Mouse (Mus musculus) hindbrain, embryonic 10.5 days (tissue): ENCODE measurements around the gene Nlrp4f. TPM values are rescaled to one million over a fixed set of nuclear protein-coding genes. Genes with fewer than 3 reads are reported as not detected.

Experiments used
- DNase-seq: peaks from one replicate; pipeline ENCODE4 v3.0.0-alpha.2; 2017; ENCODE audit warnings: low spot score
- H3K27ac ChIP-seq: fragments of 300-500 bp; sonication (generic); 2 replicates; pipeline ENCODE4 v1.5.1; 2016; ENCODE audit warnings: mild to moderate bottlenecking, moderate library complexity
- H3K27me3 ChIP-seq: fragments of 300-500 bp; sonication (generic); 2 replicates; pipeline ENCODE4 v1.6.1; 2016; ENCODE audit warnings: mild to moderate bottlenecking; ENCODE audit not compliant: poor library complexity, insufficient read depth, severe bottlenecking
- H3K36me3 ChIP-seq: fragments of 300-500 bp; sonication (generic); 2 replicates; pipeline ENCODE4 v1.6.1; 2016; ENCODE audit warnings: mild to moderate bottlenecking, moderate library complexity
- H3K4me1 ChIP-seq: fragments of 300-500 bp; sonication (generic); replicated peaks from 2 replicates; pipeline ENCODE4 v1.6.1; 2016; ENCODE audit warnings: mild to moderate bottlenecking
- H3K4me3 ChIP-seq: fragments of 300-500 bp; sonication (generic); 2 replicates; pipeline ENCODE4 v1.5.1; 2016; ENCODE audit warnings: mild to moderate bottlenecking, moderate library complexity
- H3K9me3 ChIP-seq: fragments of 300-500 bp; sonication (generic); 2 replicates; pipeline ENCODE4 v1.6.1; 2016; ENCODE audit warnings: mild to moderate bottlenecking, moderate library complexity
- WGBS: fragments of 180-500 bp; shearing (Covaris S2); methylation state at CpG from one replicate; pipeline ENCODE4 v1.1.7; 2016; 5-methylcytosine and 5-hydroxymethylcytosine counted together
- polyA plus RNA-seq: library from polyadenylated mRNA; unstranded; fragments of >200 nt; fragmentation: Nextera tagmentation; extraction: Ambion mirVana; gene quantifications from 2 replicates; pipeline ENCODE4 v1.2.1, GENCODE M21; 2016

Gene Nlrp4f
- 0.31 and 0.32 TPM in 2 replicates for polyA plus RNA-seq

GRCm38 (mm10) chr13:65205877-65206276 lies at the start of gene Nlrp4f:
TSS of gene Nlrp4f (minus strand) at chr13:65205977.
- peaks cover 21% of the 10 kb centered on the region; the same call in 1 of the 2 replicates for H3K9me3 ChIP-seq
- H3K4me3 ChIP-seq = no peak within 1 kb of the TSS
- WGBS = 79% methylated on average over 10 of the region's 10 CpGs
- H3K4me1 ChIP-seq = no peaks in the 10 kb centered on the region
- no peak within 1 kb of the TSS for H3K27ac ChIP-seq
- no peaks in the 10 kb centered on the region for H3K27me3 ChIP-seq
- H3K36me3 ChIP-seq = no peaks in the 10 kb centered on the region
- DNase-seq = no peak

- WGBS = 90% methylated on average over 4 of the region's 4 CpGs
- peaks cover 69% of the 10 kb centered on the region for H3K9me3 ChIP-seq
Observed at GRCm38 (mm10) chr13:65243273-65243672, 37.5 kb upstream of the Nlrp4f start.

GRCm38 (mm10) chr13:65242319-65242787 lies 36.6 kb upstream of the Nlrp4f start:
- Histone ChIP-seq H3K4me3 (peak overlapping the region; percentile 81), H3K4me1 (peaks cover 11% of the 10 kb centered on the region), H3K36me3 (peaks cover 41% of the 10 kb centered on the region), H3K27ac (no peak overlapping the region), H3K27me3 (no peaks in the 10 kb centered on the region), H3K9me3 (peaks cover 62% of the 10 kb centered on the region)
- WGBS = 38% methylated on average over 27 of the region's 27 CpGs
- no peak for DNase-seq

More at GRCm38 (mm10) chr13:65243273-65243672, 37.5 kb upstream of the Nlrp4f start:
- Histone ChIP-seq H3K27me3 (no peaks in the 10 kb centered on the region), H3K27ac (no peak overlapping the region), H3K4me3 (no peak overlapping the region), H3K4me1 (peaks cover 11% of the 10 kb centered on the region), H3K36me3 (peaks cover 50% of the 10 kb centered on the region)
- no peak for DNase-seq

- peaks cover 37% of the 10 kb centered on the region for H3K36me3 ChIP-seq
- H3K4me1 ChIP-seq = peaks cover 11% of the 10 kb centered on the region
- H3K27ac ChIP-seq = peak overlapping the region; percentile 90
- peaks cover 64% of the 10 kb centered on the region for H3K9me3 ChIP-seq
- no peaks in the 10 kb centered on the region for H3K27me3 ChIP-seq
- DNase-seq = peak; percentile 46
- WGBS = 2% methylated on average over 51 of the region's 51 CpGs
- H3K4me3 ChIP-seq = peak overlapping the region; percentile 81
Observed at GRCm38 (mm10) chr13:65241627-65242318, 36.0 kb upstream of the Nlrp4f start.

- peak overlapping the region; percentile 81 for H3K4me3 ChIP-seq
- H3K36me3 ChIP-seq = peaks cover 34% of the 10 kb centered on the region
- no peaks in the 10 kb centered on the region for H3K27me3 ChIP-seq
- H3K9me3 ChIP-seq = peaks cover 63% of the 10 kb centered on the region
- WGBS = under 1% methylated on average over 45 of the region's 45 CpGs
- H3K4me1 ChIP-seq = peaks cover 11% of the 10 kb centered on the region
- peak overlapping the region; percentile 90 for H3K27ac ChIP-seq
- DNase-seq = peak; percentile 93
Observed at GRCm38 (mm10) chr13:65241099-65241626, 35.4 kb upstream of the Nlrp4f start.

- peak; percentile 95 for DNase-seq
- Histone ChIP-seq H3K36me3 (peaks cover 29% of the 10 kb centered on the region), H3K4me1 (peaks cover 11% of the 10 kb centered on the region), H3K4me3 (peak overlapping the region; percentile 81), H3K9me3 (peaks cover 59% of the 10 kb centered on the region), H3K27ac (peak overlapping the region; percentile 90), H3K27me3 (no peaks in the 10 kb centered on the region)
- WGBS = 2% methylated on average over 28 of the region's 28 CpGs
Observed at GRCm38 (mm10) chr13:65240509-65241098, 34.8 kb upstream of the Nlrp4f start.

GRCm38 (mm10) chr13:65237211-65237610 lies 31.4 kb upstream of the Nlrp4f start:
- no peak overlapping the region for H3K27ac ChIP-seq
- WGBS = 64% methylated on average over 9 of the region's 9 CpGs
- DNase-seq = no peak
- peaks cover 31% of the 10 kb centered on the region for H3K9me3 ChIP-seq
- H3K4me1 ChIP-seq = peaks cover 5% of the 10 kb centered on the region
- H3K4me3 ChIP-seq = no peak overlapping the region
- no peaks in the 10 kb centered on the region for H3K27me3 ChIP-seq
- no peaks in the 10 kb centered on the region for H3K36me3 ChIP-seq

GRCm38 (mm10) chr13:65226657-65227056 lies 20.9 kb upstream of the Nlrp4f start:
- H3K4me1 ChIP-seq = no peaks in the 10 kb centered on the region
- no peak for DNase-seq
- H3K4me3 ChIP-seq = no peak overlapping the region
- no peaks in the 10 kb centered on the region for H3K27me3 ChIP-seq
- H3K9me3 ChIP-seq = peaks cover 26% of the 10 kb centered on the region
- WGBS = 84% methylated on average over 2 of the region's 2 CpGs
- no peaks in the 10 kb centered on the region for H3K36me3 ChIP-seq
- H3K27ac ChIP-seq = no peak overlapping the region

- H3K9me3 ChIP-seq = peaks cover 31% of the 10 kb centered on the region
- no peak overlapping the region for H3K4me3 ChIP-seq
- H3K36me3 ChIP-seq = no peaks in the 10 kb centered on the region
- no peak overlapping the region for H3K27ac ChIP-seq
- H3K27me3 ChIP-seq = no peaks in the 10 kb centered on the region
- H3K4me1 ChIP-seq = no peaks in the 10 kb centered on the region
- DNase-seq = no peak
- 68% methylated on average over 6 of the region's 6 CpGs for WGBS
Observed at GRCm38 (mm10) chr13:65225945-65226344, 20.2 kb upstream of the Nlrp4f start.

- H3K9me3 ChIP-seq = peaks cover 21% of the 10 kb centered on the region; the same call in 1 of the 2 replicates
- 73% methylated on average over 1 of the region's 1 CpGs for WGBS
- DNase-seq = no peak
Observed at GRCm38 (mm10) chr13:65200667-65201066, 5.1 kb downstream of the Nlrp4f start.

GRCm38 (mm10) chr13:65176472-65177091 lies 29.2 kb downstream of the Nlrp4f start:
- H3K4me3 ChIP-seq = no peak overlapping the region
- H3K9me3 ChIP-seq = peaks cover 7% of the 10 kb centered on the region; the same call in 1 of the 2 replicates
- H3K27ac ChIP-seq = no peak overlapping the region
- H3K36me3 ChIP-seq = no peaks in the 10 kb centered on the region
- no peaks in the 10 kb centered on the region for H3K4me1 ChIP-seq
- DNase-seq = peak; percentile 2
- H3K27me3 ChIP-seq = no peaks in the 10 kb centered on the region
- WGBS = 55% methylated on average over 15 of the region's 15 CpGs

More at GRCm38 (mm10) chr13:65200667-65201066, 5.1 kb downstream of the Nlrp4f start:
- Histone ChIP-seq H3K4me3 (no peak overlapping the region), H3K4me1 (no peaks in the 10 kb centered on the region), H3K27me3 (no peaks in the 10 kb centered on the region), H3K27ac (no peak overlapping the region), H3K36me3 (no peaks in the 10 kb centered on the region)

- Histone ChIP-seq H3K9me3 (peaks cover 7% of the 10 kb centered on the region; the same call in 1 of the 2 replicates), H3K4me1 (no peaks in the 10 kb centered on the region), H3K4me3 (peak overlapping the region; percentile 46), H3K36me3 (no peaks in the 10 kb centered on the region), H3K27ac (no peak overlapping the region), H3K27me3 (no peaks in the 10 kb centered on the region)
- WGBS = 21% methylated on average over 46 of the region's 46 CpGs
- peak; percentile 38 for DNase-seq
Observed at GRCm38 (mm10) chr13:65175734-65176471, 29.9 kb downstream of the Nlrp4f start.
